Mouse (Mus musculus) brain, embryonic 18.5 days (tissue): ENCODE measurements at regions not wholly inside any gene's neighbourhood (a gene's known extent, or its start where the extent isn't known, plus 50 kb on each side); places are given as distances from the start of the nearest gene placed in this dataset.

ENCODE experiments used
- DNase-seq: peaks from one replicate; pipeline ENCODE4 v3.0.0-alpha.2; 2012; ENCODE audit warnings: low read depth, low spot score

- no peak for DNase-seq
Observed at GRCm38 (mm10) chr4:124178401-124179018, 260.7 kb upstream of the 4930535I16Rik start.

- no peak for DNase-seq
Observed at GRCm38 (mm10) chr4:124175531-124175930, 257.7 kb upstream of the 4930535I16Rik start.

- DNase-seq = no peak
Observed at GRCm38 (mm10) chr4:124154627-124155026, 236.8 kb upstream of the 4930535I16Rik start.

GRCm38 (mm10) chr4:124149771-124150451 is 232.1 kb upstream of the 4930535I16Rik start:
- no peak for DNase-seq

- DNase-seq = no peak
Observed at GRCm38 (mm10) chr4:124149037-124149436, 231.2 kb upstream of the 4930535I16Rik start.

- no peak for DNase-seq
Observed at GRCm38 (mm10) chr4:124147276-124147675, 229.5 kb upstream of the 4930535I16Rik start.

GRCm38 (mm10) chr4:124146135-124146534 is 228.3 kb upstream of the 4930535I16Rik start:
- DNase-seq = no peak

GRCm38 (mm10) chr4:124143630-124144029 is 225.8 kb upstream of the 4930535I16Rik start:
- DNase-seq = no peak

GRCm38 (mm10) chr4:124143226-124143625 is 225.4 kb upstream of the 4930535I16Rik start:
- DNase-seq = no peak

GRCm38 (mm10) chr4:124142083-124142482 is 224.3 kb upstream of the 4930535I16Rik start:
- peak; percentile 80 for DNase-seq

- DNase-seq = no peak
Observed at GRCm38 (mm10) chr4:124135165-124135470, 217.3 kb upstream of the 4930535I16Rik start.

GRCm38 (mm10) chr4:124134341-124135164 is 216.7 kb upstream of the 4930535I16Rik start:
- no peak for DNase-seq

- DNase-seq = no peak
Observed at GRCm38 (mm10) chr4:124130946-124131345, 213.1 kb upstream of the 4930535I16Rik start.

- no peak for DNase-seq
Observed at GRCm38 (mm10) chr4:124126258-124126657, 208.4 kb upstream of the 4930535I16Rik start.

- no peak for DNase-seq
Observed at GRCm38 (mm10) chr4:124120334-124120733, 202.5 kb upstream of the 4930535I16Rik start.

GRCm38 (mm10) chr4:124113856-124114345 is 196.1 kb upstream of the 4930535I16Rik start:
- no peak for DNase-seq

- no peak for DNase-seq
Observed at GRCm38 (mm10) chr4:124110705-124111104, 192.9 kb upstream of the 4930535I16Rik start.

GRCm38 (mm10) chr4:124109371-124109770 is 191.5 kb upstream of the 4930535I16Rik start:
- DNase-seq = peak; percentile 42

- DNase-seq = no peak
Observed at GRCm38 (mm10) chr4:124102684-124103083, 184.9 kb upstream of the 4930535I16Rik start.

- no peak for DNase-seq
Observed at GRCm38 (mm10) chr4:124086801-124087200, 169.0 kb upstream of the 4930535I16Rik start.

GRCm38 (mm10) chr4:124086254-124086653 is 168.4 kb upstream of the 4930535I16Rik start:
- DNase-seq = no peak

GRCm38 (mm10) chr4:124079603-124080002 is 161.8 kb upstream of the 4930535I16Rik start:
- no peak for DNase-seq
